In the genomic region with DNA sequence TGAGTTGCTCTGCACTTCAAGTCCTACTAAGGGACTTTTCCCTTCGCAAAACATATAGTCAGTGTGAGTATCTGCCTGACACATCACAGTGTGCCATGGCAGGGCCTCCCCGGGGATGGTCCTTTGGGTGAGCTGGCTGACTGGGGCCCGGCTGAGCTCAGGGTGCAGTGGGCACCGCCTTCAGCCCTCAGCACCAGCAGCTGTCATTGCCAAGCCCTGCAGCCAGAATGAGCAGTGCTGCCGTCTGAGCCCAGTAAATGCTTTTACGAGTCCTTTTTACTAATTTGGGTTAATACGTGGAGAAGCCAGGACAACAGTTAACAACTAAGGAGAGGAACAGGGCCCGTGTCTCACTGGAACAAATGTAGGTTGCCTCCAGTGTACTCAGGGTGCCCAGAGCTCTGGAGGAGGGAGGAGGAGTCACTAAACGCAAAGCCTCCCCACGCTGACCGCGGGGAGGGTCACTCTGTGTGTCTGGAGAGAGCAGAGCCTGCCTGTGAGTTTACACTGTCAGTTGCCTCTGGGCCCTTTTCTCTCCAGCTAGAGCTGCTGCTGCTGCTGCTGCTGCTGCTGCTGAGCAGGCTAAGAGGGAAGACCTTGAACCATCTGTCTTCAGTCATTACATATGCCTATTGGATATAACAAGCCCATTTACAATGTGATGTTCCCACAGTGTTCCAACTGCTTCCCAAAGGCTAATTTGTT, we compare ENCODE assay signal across 11 mouse cellular contexts.
DNase-seq lines count a peak whose midpoint lies in the region; ATAC-seq lines count a peak whose summit lies in the region.
"Had no signal": no experiment of that assay in that cellular context is flagged by ENCODE, and none has a peak within 500 bp of the region (broad histone marks: within the 10 kb centered on the region; RNA-seq: fewer than 3 reads in every experiment).

No protein-coding gene starts in this region.

- 52% methylated on average over 12 of the region's 12 CpGs for WGBS in midbrain, embryonic 10.5 days
- WGBS in midbrain, embryonic 15.5 days: 45% methylated on average over 12 of the region's 12 CpGs
- 56% methylated on average over 12 of the region's 12 CpGs for WGBS in hindbrain, embryonic 11.5 days
- WGBS in midbrain, embryonic 12.5 days: 51% methylated on average over 12 of the region's 12 CpGs

- H3K27ac ChIP-seq in midbrain, embryonic 10.5 days (replicated peaks): 0 out of 2 replicates have a peak overlapping the region, but pooled peaks have one; percentile 23
- H3K27ac ChIP-seq in midbrain, embryonic 15.5 days: no peak overlapping the region
- H3K27ac ChIP-seq in hindbrain, embryonic 11.5 days (ENCODE audit: low read depth, low read length): no peak overlapping the region
- H3K27ac ChIP-seq in midbrain, embryonic 12.5 days (replicated peaks): no peak overlapping the region; the same call in 1 of the 2 replicates

- H3K9ac ChIP-seq in midbrain, embryonic 15.5 days: no peak overlapping the region
- no peak overlapping the region for H3K9ac ChIP-seq in hindbrain, embryonic 11.5 days (ENCODE audit: low read depth, low read length)
- H3K9ac ChIP-seq in midbrain, embryonic 12.5 days (replicated peaks): no peak overlapping the region

- no peaks in the 10 kb centered on the region for H3K36me3 ChIP-seq in midbrain, embryonic 10.5 days
- no peaks in the 10 kb centered on the region for H3K36me3 ChIP-seq in midbrain, embryonic 15.5 days (replicated peaks)
- no peaks in the 10 kb centered on the region for H3K36me3 ChIP-seq in hindbrain, embryonic 11.5 days (ENCODE audit: control insufficient read depth, insufficient read depth, low read length)
- no peaks in the 10 kb centered on the region for H3K36me3 ChIP-seq in midbrain, embryonic 12.5 days

- no peaks in the 10 kb centered on the region for H3K9me3 ChIP-seq in midbrain, embryonic 10.5 days (replicated peaks)
- no peaks in the 10 kb centered on the region for H3K9me3 ChIP-seq in midbrain, embryonic 15.5 days
- no peaks in the 10 kb centered on the region for H3K9me3 ChIP-seq in hindbrain, embryonic 11.5 days (ENCODE audit: control insufficient read depth, low read length)
- no peaks in the 10 kb centered on the region for H3K9me3 ChIP-seq in midbrain, embryonic 12.5 days

- ATAC-seq in midbrain, embryonic 15.5 days (replicated peaks): no peak
- peak; percentile 33; the same call in 1 of the 2 replicates for ATAC-seq in hindbrain, embryonic 11.5 days (ENCODE audit: low FRiP score)
- peak; percentile 50; the same call in 1 of the 2 replicates for ATAC-seq in midbrain, embryonic 12.5 days (ENCODE audit: low FRiP score, low read depth)

- H3K4me3 ChIP-seq in midbrain, embryonic 10.5 days: no peak overlapping the region
- H3K4me3 ChIP-seq in midbrain, embryonic 15.5 days: no peak overlapping the region
- H3K4me3 ChIP-seq in hindbrain, embryonic 11.5 days (ENCODE audit: low read depth, low read length): no peak overlapping the region
- H3K4me3 ChIP-seq in midbrain, embryonic 12.5 days: no peak overlapping the region

- DNase-seq in midbrain, embryonic 10.5 days (ENCODE audit: low spot score): no peak
- DNase-seq in hindbrain, embryonic 11.5 days (ENCODE audit: low spot score): peak; percentile 33
- DNase-seq in cerebellum, adult 9-10 months: no peak
- no peak for DNase-seq in frontal cortex, postnatal 36 days (ENCODE audit: low spot score in 2 of 2)
- DNase-seq in kidney, adult 9 months: no peak
- DNase-seq: cerebellum, postnatal 25 days; heart, postnatal 10 days; lung, adult 18-20 months; spleen, adult 18-20 months had no signal

- H3K4me2 ChIP-seq in midbrain, embryonic 15.5 days: no peak overlapping the region
- no peak overlapping the region for H3K4me2 ChIP-seq in hindbrain, embryonic 11.5 days (replicated peaks; ENCODE audit: low read depth, low read length)
- no peak overlapping the region for H3K4me2 ChIP-seq in midbrain, embryonic 12.5 days (replicated peaks)

- H3K27me3 ChIP-seq in midbrain, embryonic 10.5 days (ENCODE audit: low read depth, poor library complexity, severe bottlenecking): peaks cover 16% of the 10 kb centered on the region
- H3K27me3 ChIP-seq in midbrain, embryonic 15.5 days (replicated peaks): no peaks in the 10 kb centered on the region
- no peaks in the 10 kb centered on the region for H3K27me3 ChIP-seq in hindbrain, embryonic 11.5 days (ENCODE audit: control insufficient read depth, insufficient read depth, low read length)
- peaks cover 28% of the 10 kb centered on the region for H3K27me3 ChIP-seq in midbrain, embryonic 12.5 days

- peaks cover 19% of the 10 kb centered on the region for H3K4me1 ChIP-seq in midbrain, embryonic 10.5 days
- peaks cover 10% of the 10 kb centered on the region; the same call in 1 of the 2 replicates for H3K4me1 ChIP-seq in midbrain, embryonic 15.5 days
- H3K4me1 ChIP-seq in hindbrain, embryonic 11.5 days (replicated peaks; ENCODE audit: control insufficient read depth, insufficient read depth, low read length): no peaks in the 10 kb centered on the region
- H3K4me1 ChIP-seq in midbrain, embryonic 12.5 days: peaks cover 6% of the 10 kb centered on the region; the same call in 1 of the 2 replicates
